Mouse (Mus musculus) layer of hippocampus, adult 18-20 months (tissue): ENCODE measurements around the gene Xlr3c. TPM values are rescaled to one million over a fixed set of nuclear protein-coding genes. Genes with fewer than 3 reads are reported as not detected.
A peak's percentile ranks its signal among the peaks of the same experiment; 100 is the strongest.
"Not testable (repeated sequence)": the region's sequence is repeated elsewhere in the genome, so short reads cannot be mapped to it uniquely, and the experiment has no call there.

Experiments
- DNase-seq, 2 experiments: peaks; one replicate each; pipeline ENCODE4 v3.0.0; 2022; ENCODE audit warnings: low spot score in 2 of 2
- long read RNA-seq: library from polyadenylated mRNA; stranded (forward); transcript quantifications from one replicate; pipeline ENCODE4 v2.0.0, GENCODE M21; 2021
- total RNA-seq, 2 experiments: library from RNA; stranded (reverse); gene quantifications; 2 replicates each; pipeline ENCODE4 v1.2.3; 2021

Gene Xlr3c
- not detected for total RNA-seq
- long read RNA-seq = 0 reads

DNA sequence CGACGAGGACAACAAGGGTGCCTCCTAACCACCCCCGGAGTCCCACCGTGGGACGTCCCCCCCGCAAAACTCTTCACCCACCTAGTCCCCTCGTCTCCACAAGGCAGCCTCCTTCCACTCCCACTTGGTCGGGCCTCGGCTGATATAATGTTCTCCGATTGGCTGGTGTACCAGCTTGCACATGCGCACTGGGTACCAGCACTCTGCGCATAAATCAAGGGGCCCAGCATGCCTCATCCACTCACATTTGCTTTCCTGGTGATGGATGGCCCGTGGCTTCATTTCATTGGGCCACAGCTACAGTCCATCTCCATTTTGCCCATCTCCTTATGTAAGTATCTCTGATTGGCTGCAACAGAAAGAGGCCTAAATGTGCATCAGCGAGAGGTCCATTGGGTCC, at the start of gene Xlr3c:
Gene Xlr3c, minus strand, starts transcription at position 121 of the 400 bp plus-strand sequence.
- DNase-seq = not testable (repeated sequence)

DNA sequence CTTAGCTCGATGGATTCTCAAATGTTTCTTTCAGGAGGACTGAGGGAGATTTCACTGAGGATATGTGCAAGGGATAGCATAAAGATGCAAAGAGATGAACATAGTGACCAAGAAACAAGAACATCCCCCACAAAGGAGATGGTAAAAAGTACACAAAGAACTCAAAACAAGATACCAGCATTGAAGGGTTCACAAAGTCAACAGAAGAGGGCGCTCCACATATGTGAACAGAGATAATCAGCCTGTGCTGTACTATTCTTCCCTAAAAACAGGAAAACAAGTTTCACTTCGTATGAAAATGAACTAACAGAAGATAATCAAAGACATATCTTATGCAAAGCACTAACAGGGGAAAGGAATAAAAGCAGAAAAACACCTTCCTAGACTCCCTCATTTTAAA, 47.3 kb upstream of the Xlr3c start:
- peak in 1 of 2 experiments; percentile 51 for DNase-seq

- DNase-seq = not testable (repeated sequence)
These were observed 30.6 kb upstream of the Xlr3c start for GRCm38 (mm10) chrX:73295745-73296144.

DNA sequence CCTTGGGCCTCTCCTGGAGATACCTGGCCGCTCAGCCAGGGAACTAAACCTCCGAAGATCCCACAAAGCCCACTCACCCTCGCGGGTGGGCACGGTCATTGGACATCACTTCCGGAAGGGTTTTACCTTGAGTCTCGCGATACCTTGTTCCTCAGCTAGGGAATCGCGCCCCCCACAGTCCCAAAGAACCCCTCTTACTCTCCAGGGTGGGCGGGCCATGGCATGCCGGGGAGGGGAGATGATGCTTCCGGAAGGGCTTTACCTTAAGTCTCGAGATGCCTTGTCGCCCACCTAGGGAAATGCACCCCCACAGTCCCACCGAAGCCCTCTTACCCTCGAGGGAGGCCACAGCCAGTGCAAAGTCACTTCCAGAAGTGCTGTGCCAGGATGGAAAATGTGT, 27.7 kb upstream of the Xlr3c start, which contains the start of the genes Xlr5a and Xlr5c:
Gene Xlr5a, minus strand, starts transcription at position 101 of the 400 bp plus-strand sequence.
Gene Xlr5c, minus strand, starts transcription at position 101 of the 400 bp plus-strand sequence.
- DNase-seq = not testable (repeated sequence)

DNA sequence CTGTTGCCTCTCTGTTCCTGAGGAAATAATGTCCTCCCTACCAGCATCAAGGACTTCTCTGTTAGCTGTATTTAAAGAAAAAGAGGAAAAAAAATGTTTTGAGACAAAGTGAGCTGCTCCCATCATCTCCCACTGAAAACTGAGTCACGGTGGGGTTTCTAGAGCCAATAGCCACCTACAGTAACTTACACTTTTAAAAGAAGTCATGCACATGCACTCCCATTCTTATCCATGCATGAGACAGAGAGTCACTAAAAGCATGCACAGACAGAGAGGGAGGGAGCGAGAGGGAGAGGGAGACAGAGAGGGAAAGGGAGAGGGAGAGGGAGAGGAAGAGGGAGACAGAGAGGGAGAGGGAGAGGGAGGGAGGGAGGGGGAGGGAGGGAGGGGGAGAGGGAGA, 2.8 kb downstream of the Xlr3c start:
- not testable (repeated sequence) for DNase-seq

- DNase-seq = not testable (repeated sequence)
These were observed 22.3 kb downstream of the Xlr3c start, which contains the start of gene Xlr4c for GRCm38 (mm10) chrX:73242821-73243325. TSS of gene Xlr4c (minus strand) at chrX:73243130.

DNA sequence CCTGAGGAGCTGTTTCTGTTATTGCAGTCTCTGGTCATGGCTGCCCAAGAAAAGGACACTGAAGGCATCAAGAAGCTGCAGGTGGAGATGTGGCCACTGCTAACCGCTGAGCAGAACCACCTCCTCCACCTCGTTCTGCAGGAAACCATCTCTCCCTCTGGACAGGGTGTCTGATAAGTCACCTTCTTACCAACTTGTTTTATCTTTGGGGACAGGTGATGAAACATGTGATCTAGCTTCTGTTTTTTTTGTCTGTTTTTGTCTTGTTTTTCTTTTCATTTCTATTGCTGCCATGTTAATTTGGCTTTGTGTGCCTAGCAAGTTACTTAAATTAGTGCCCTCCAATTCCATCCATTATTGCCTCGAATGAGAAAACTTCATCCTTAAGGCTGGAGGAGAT, 35.9 kb downstream of the Xlr3c start:
- no peak for DNase-seq

DNA sequence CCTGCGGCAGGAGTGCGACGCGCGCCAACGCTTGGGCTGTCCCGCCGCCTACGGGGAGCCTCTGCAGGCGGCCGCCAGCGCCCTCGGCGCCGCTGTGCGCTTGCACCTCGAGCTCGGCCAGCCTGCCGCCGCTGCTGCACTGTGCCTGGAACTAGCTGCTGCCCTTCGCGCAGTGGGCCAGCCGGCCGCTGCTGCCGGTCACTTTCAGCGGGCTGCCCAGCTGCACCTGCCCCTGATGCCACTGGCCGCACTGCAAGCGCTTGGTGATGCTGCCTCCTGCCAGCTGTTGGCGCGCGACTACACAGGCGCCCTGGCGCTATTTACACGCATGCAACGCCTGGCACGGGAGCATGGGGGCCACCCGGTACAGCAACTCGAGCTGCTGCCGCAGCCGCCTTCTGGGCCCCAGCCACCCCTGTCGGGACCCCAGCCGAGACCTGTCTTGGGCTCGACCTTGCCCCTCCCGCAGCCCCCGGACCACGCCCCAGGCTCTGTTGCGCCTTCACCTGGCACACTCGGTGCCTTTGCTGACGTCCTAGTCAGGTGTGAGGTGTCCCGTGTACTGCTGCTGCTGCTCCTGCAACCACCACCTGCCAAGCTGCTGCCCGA, 36.5 kb downstream of the Xlr3c start:
- peak; percentile 33 to 36 for DNase-seq

DNA sequence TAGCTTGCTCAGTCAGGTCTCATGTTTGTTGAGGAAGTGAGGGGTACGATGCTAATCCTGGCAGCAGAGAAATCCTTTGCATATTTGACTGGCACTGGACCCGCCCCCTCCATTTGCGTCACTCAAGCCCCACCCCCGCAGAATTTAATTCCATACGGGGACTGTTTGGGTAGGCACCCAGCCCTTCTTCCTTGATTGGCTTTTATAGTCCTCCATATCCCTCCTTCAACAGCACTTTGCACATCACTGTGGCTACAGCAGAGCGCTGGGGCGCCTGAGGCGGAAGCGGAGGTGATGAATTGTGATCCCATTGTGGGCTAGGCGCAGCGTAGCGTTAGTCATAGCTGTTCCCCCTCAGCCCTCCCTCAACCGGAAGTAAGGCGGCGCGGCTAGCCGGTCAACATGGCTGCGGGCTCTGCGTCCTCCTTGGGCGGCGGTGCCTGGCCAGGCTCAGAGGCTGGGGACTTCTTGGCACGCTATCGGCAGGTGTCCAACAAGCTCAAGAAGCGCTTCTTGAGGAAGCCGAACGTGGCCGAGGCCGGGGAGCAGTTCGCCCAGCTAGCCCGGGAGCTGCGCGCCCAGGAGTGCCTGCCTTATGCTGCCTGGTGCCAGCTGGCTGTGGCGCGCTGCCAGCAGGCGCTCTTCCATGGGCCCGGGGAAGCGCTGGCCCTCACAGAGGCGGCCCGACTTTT, 37.1 kb downstream of the Xlr3c start, which contains the start of gene F8a:
Gene F8a, plus strand, starts transcription at position 378 of the 692 bp plus-strand sequence.
- DNase-seq = peak; percentile 65 to 80

GRCm38 (mm10) chrX:73225365-73225764, 39.8 kb downstream of the Xlr3c start:
- DNase-seq = no peak

- not testable (repeated sequence) for DNase-seq
These were observed 51.2 kb downstream of the Xlr3c start, which contains the start of gene Xlr4b for GRCm38 (mm10) chrX:73213819-73214564. TSS of gene Xlr4b (plus strand) at chrX:73214333.

Other genes starting within 250 kb of the Xlr3c start
- under 1 TPM; 0.20 to 0.48 TPM for gene Pnma5, start 228.3 kb downstream of the Xlr3c start, total RNA-seq
- gene Pnma3, start 200.6 kb downstream of the Xlr3c start, total RNA-seq = 10 to 100 TPM; 16.0 to 19.9 TPM
- gene Xlr4a, start 182.9 kb downstream of the Xlr3c start, total RNA-seq = not detected
- 1 to 10 TPM in 1 of 2 experiments, under 1 TPM in 1; 0.94 to 2.7 TPM for gene Xlr3a, start 168.3 kb downstream of the Xlr3c start, total RNA-seq
- 1 to 10 TPM; 2.3 to 3.2 TPM for gene Gm14685, start 148.3 kb downstream of the Xlr3c start, total RNA-seq
- not detected for gene Xlr5b, start 116.6 kb downstream of the Xlr3c start, total RNA-seq
- gene DXBay18, start 115.9 kb downstream of the Xlr3c start, total RNA-seq = 1 to 10 TPM in 1 of 2 experiments, under 1 TPM in 1; 0.62 to 2.7 TPM
- not detected for gene Spin2d, start 88.4 kb downstream of the Xlr3c start, total RNA-seq
- gene Xlr3b, start 73.2 kb downstream of the Xlr3c start, total RNA-seq = 10 to 100 TPM in 1 of 2 experiments, under 1 TPM in 1; 0.69 to 14.7 TPM
- gene Xlr4b, start 51.1 kb downstream of the Xlr3c start, total RNA-seq = 1 to 10 TPM in 1 of 2 experiments, not detected in 1; 1.2 TPM
- gene F8a, start 37.1 kb downstream of the Xlr3c start, total RNA-seq = 10 to 100 TPM; 14.9 to 15.2 TPM
- under 1 TPM in 1 of 2 experiments, not detected in 1; 0.86 TPM for gene Xlr4c, start 22.3 kb downstream of the Xlr3c start, total RNA-seq
- not detected for gene Xlr5a, start 27.6 kb upstream of the Xlr3c start, total RNA-seq
- not detected for gene Xlr5c, start 27.6 kb upstream of the Xlr3c start, total RNA-seq
- not detected for gene Gm45015, start 71.5 kb upstream of the Xlr3c start, total RNA-seq
- 10 to 100 TPM; 10.7 to 12.6 TPM for gene Zfp275, start 77.2 kb upstream of the Xlr3c start, total RNA-seq
- gene Gm18336, start 133.3 kb upstream of the Xlr3c start, total RNA-seq = not detected
- gene Zfp92, start 145.7 kb upstream of the Xlr3c start, total RNA-seq = 1 to 10 TPM; 1.8 to 3.0 TPM
- not detected for gene Trex2, start 170.0 kb upstream of the Xlr3c start, total RNA-seq
- 10 to 100 TPM in 1 of 2 experiments, 1 to 10 TPM in 1; 8.9 to 11.4 TPM for gene Haus7, start 193.7 kb upstream of the Xlr3c start, total RNA-seq
- 10 to 100 TPM; 12.0 to 12.6 TPM for gene Bgn, start 218.2 kb upstream of the Xlr3c start, total RNA-seq
- gene Atp2b3, start 237.7 kb upstream of the Xlr3c start, total RNA-seq = 100 to 1,000 TPM; 146 to 149 TPM